Mouse (Mus musculus): ENCODE data around the gene Flt3l.
"Not testable (repeated sequence)": the region's sequence is repeated elsewhere in the genome, so short reads cannot be mapped to it uniquely, and the experiment has no call there.

The Flt3l gene

GRCm38 (mm10) chr7:45163735-45164490 is 27.7 kb upstream of the Flt3l start, which contains the start of gene Slc17a7:
Slc17a7 (plus strand) TSS chr7:45163949.
- no peak for DNase-seq (ENCODE audit: low spot score in 2 of 2)

DNA sequence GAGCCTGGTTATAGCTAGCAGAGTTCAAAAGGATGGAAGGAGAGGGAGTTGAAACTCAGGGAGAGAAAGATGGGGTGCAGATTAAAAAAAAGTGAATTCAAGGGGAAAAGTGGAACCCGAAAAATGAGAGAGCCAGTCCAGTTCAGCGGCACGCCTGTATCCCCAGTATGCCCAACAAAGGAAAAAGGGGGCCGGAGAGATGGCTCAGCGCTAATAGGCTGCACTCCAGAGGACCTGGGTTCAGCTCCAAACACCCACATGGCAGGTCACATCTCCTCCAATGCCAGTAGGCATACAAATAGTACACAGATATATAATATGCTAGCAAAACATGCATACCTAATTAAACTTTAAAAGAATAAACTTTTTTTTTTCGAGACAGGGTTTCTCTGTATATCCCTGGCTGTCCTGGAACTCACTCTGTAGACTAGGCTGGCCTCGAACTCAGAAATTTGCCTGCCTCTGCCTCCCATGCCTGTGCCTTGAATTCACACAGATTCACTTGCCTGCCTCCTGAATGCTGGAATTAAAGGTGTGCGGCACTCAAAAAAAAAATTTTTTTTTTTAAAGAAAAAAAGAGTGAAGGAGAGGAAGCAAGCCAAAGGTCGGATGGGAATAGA is 26.9 kb upstream of the Flt3l start:
- DNase-seq (ENCODE audit: low spot score in 2 of 2): no peak

- DNase-seq (ENCODE audit: low spot score in 2 of 2): no peak
Observed at GRCm38 (mm10) chr7:45162551-45162950, 26.3 kb upstream of the Flt3l start.

- peak; percentile 73 to 87 for DNase-seq (ENCODE audit: low spot score in 2 of 2)
Observed at GRCm38 (mm10) chr7:45161612-45162473, 25.6 kb upstream of the Flt3l start.

- no peak for DNase-seq (ENCODE audit: low spot score in 2 of 2)
Observed at GRCm38 (mm10) chr7:45160866-45161265, 24.6 kb upstream of the Flt3l start.

DNA sequence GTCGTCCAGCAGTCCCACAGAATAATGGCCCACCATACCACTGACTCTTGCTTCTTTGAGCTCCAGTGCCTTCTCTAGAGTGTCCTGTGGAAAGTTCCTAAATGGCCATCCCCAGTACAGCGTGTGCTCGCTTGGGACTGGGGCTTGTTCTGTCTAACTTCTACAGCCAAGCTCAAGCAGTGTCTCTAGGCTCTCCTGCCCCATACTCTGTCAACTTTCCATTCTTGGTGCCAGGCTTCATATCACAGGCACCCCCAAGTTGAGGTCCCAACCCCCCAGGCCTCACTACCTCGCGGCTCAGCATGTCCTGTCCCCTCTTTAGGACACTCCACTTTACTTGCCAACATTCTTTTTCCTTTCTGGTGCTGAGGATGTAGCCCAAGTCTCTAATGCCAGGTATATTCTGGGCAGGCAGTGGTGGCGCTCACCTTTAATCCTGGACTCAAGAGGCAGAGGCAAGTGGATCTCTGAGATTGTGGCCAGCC is 24.1 kb upstream of the Flt3l start:
- DNase-seq (ENCODE audit: low spot score in 2 of 2): no peak

GRCm38 (mm10) chr7:45158991-45159390 is 22.8 kb upstream of the Flt3l start:
- no peak for DNase-seq (ENCODE audit: low spot score in 2 of 2)

- no peak for DNase-seq (ENCODE audit: low spot score in 2 of 2)
Observed at GRCm38 (mm10) chr7:45157459-45157858, 21.2 kb upstream of the Flt3l start.

- no peak for DNase-seq (ENCODE audit: low spot score in 2 of 2)
Observed at GRCm38 (mm10) chr7:45156206-45156605, 20.0 kb upstream of the Flt3l start.

DNA sequence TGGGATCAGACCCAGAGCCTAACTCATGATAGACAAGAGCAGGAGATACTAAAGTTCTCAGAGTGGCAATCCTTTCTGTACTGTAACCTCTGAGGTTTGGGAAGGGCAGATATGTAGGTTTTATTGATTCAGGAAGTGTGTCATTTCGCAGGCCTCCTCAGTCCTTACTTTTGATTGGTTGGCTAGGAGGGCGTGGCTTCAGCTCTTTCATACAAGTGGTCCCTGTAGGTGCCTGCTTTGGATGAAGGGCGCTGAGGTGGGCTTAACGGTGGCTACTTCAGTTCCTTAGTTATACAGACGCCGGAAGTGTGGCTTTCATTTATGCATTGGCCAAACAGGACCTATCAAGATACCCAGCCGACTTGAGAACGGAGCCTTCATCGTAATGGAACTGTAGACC is 19.4 kb upstream of the Flt3l start:
- no peak for DNase-seq (ENCODE audit: low spot score in 2 of 2)

DNA sequence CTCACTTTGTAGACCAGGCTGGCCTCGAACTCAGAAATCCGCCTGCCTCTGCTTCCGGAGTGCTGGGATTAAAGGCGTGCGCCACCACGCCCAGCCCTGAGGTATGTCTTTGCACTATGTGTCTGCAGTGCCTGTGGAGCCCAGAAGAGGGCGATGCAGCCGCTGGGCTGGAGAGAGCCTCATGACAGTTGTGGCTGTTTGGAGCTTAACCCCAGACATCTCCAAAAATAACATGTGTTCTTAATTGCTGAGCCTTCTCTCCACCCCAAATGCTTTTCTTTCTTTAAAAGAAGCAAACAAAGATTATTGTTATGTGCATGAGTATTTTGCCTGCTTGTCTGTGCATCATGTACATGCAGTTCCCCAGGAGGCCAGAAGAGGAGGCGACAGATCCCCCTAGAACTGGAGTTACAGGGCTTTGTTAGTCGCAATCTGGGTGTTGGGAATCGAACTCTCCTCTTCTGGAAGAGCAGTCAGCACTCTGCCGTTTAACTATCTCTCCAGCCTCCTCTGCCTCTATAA is 18.8 kb upstream of the Flt3l start:
- peak in 1 of 2 experiments; percentile 52 for DNase-seq (ENCODE audit: low spot score in 2 of 2)

- peak; percentile 93 to 95 for DNase-seq (ENCODE audit: low spot score in 2 of 2)
Observed at GRCm38 (mm10) chr7:45154096-45154992, 18.1 kb upstream of the Flt3l start, which contains the start of the genes Pih1d1 and Aldh16a1. Pih1d1 (plus strand) TSS chr7:45154303. Aldh16a1 (minus strand) TSS chr7:45154584.

DNA sequence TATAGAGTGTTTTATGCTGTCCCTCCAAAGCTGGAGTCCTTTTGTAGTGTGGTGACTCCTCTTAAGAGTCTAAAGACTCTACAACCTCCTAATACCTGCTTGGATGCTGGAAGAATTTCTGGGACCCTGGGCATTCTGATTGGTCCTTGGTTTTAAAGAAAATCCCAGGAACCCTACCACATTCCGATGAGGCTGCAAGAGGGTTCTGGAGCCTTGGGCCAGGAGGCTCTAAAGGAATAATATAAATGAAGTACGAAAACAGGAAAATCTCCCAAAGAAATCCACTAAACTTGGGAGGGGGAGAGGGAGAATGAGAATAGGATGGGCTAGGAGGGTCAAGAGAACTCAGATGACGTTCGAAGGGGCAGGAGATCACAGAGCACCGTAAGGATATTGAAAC is 17.4 kb upstream of the Flt3l start:
- DNase-seq (ENCODE audit: low spot score in 2 of 2): no peak

- not testable (repeated sequence) for DNase-seq (ENCODE audit: low spot score in 2 of 2)
Observed at GRCm38 (mm10) chr7:45153052-45153451, 16.8 kb upstream of the Flt3l start.

GRCm38 (mm10) chr7:45151303-45151702 is 15.1 kb upstream of the Flt3l start:
- DNase-seq (ENCODE audit: low spot score in 2 of 2): no peak

- no peak for DNase-seq (ENCODE audit: low spot score in 2 of 2)
Observed at GRCm38 (mm10) chr7:45150321-45150720, 14.1 kb upstream of the Flt3l start.

GRCm38 (mm10) chr7:45149545-45149944 is 13.3 kb upstream of the Flt3l start:
- no peak for DNase-seq (ENCODE audit: low spot score in 2 of 2)

DNA sequence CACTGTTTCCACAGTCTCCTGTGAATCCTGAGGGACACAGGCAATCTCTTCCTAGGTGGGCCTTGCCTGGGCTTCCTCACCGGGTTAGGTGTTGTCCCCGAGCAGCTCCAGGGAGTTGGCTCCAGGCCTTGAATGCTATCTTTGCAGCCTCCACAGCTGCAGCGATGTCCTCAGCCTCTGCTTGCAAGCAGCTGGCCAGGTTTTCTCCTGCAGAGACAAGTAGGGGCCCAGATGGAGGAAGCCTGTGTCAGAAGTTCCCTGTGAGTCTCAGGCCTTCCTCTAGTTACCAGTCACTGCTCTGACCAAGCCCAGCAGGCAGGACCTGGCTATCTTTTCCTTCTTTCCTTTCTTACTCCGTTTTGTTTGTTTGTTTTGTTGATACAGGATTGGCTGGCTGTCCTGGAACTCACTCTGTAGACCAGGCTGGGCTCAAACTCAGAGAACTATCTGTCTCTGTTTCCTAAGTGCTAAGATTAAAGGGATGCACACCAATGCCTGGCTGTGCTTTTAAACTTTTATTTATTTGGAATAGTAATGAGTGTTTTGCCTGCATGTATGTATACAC is 12.4 kb upstream of the Flt3l start:
- DNase-seq (ENCODE audit: low spot score in 2 of 2): no peak

DNA sequence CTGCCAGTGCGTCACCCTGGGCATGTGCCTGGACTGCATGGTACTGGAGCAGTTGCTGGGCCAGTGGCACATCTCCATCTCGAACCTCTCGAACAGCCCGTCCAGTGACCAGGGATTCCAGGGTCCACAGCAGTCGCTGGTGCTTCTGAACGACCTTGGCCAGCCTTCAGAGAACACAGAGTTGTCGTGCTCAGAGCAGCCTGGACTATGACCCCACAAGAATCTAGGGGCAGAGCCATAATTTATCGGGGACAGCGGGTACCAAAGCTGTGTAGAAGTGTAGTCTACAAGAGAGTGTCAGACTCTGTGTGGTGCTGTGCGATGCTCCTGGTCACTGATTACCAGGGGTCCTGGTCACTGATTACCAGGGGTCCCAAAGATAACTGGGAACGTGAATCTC is 11.7 kb upstream of the Flt3l start:
- no peak for DNase-seq (ENCODE audit: low spot score in 2 of 2)

DNA sequence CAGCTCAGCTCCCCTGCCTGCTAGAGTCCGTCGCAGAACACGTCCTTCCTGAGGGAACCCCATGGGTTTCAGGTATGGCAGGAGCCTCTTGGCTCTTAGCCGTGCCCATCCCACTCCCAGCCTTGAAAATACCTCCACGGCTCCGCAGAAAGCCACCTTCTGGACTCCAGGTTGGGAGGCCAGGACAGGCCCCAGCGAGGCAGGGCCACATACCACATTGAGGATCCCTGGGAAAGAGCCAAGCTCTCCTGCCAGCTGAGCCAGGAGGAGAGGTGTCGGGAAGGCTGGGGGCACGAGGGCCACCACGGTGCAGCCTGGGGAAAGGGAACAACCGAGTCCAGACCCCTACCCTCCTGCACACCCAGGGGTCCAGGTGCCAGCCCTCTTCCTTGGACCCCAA is 11.0 kb upstream of the Flt3l start:
- DNase-seq (ENCODE audit: low spot score in 2 of 2): no peak

GRCm38 (mm10) chr7:45145460-45145859 is 9.2 kb upstream of the Flt3l start:
- DNase-seq (ENCODE audit: low spot score in 2 of 2): no peak

Data from spleen, postnatal 14 days (tissue).